Mouse (Mus musculus) cerebellum, postnatal 36 days (tissue): ENCODE measurements around the gene Klhdc4.

Source experiments
- DNase-seq, 2 experiments: peaks; one replicate each; pipeline ENCODE4 v3.0.0; 2021 to 2022; ENCODE audit warnings: mixed read lengths in 2 of 2

The Klhdc4 gene

DNA sequence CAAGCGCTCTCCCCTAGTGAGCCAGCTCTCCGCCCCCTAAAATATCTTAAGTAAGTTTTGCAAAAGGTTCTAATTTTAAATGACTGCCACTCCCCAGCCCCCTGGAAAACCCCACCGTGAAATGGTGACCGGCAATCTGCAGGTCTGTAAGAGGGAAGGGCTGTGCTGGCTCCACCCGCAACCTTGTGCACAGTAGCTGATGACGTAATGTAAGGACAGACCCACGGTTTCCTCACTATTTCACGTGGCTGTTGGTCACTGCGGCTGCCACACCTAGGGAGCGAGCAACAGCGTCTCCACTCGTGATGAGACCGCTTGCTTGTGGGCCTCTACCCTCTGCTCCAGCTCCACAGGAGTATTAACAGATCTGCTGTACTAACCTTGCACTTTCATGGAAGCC, 23.2 kb downstream of the Klhdc4 start:
- no peak for DNase-seq

DNA sequence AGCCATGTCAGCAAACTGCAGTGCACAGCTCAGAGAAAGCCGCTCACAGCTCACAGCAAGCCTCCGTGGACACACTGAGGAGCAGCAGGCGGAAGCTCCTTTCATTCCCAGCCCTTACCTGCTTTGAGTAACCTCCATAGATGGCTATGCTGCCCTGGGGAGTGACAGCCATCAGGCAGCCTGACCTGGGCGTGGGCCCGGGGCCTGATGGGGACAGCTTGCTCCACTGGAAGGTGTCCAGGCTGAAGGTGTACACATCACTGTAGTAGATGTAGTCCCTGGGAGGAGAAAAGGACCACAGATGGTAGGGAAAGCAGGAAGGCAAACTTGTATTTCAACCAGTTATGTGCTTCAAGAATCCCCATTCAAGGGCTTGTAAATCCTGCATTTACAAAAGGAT, 24.5 kb downstream of the Klhdc4 start:
- peak in 1 of 2 experiments; percentile 42 for DNase-seq

DNA sequence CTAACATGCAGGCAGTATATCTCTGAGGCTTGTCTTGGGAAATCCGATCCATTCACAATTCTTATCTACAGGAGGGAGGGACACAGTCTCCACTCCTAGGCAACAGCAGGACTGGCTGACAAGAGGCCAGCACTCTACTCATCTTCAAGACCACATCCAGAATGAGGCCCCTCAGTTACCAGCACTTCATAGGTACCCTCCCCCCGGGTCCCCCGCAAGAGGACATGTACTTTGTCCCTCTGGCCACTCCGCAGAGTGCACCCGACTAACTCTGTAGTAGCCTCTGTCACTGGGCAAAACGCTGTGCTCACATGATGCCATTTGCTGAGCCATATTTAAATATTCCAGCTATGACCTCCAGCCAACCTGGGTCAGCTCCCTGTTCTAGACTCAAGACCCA, 31.0 kb downstream of the Klhdc4 start:
- no peak for DNase-seq

DNA sequence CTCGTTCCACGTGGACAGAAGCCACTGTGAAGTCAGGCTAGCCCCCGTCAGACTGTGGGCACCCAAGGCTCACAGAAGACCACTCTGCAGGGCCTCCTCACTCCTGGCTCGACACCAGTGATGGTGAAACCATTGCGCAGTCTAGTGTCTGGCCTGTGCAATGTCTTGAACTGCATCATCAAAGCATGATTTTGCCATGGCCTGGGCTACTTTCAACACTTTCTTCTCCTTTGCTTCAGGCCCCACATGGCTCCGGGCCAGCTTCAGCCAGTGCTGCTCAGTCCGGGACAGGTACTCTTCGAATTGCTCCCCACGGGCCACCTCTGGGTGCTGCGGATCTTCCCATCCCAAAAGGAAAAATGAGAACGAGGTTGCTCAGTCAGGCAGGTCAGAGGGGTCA, 33.0 kb downstream of the Klhdc4 start:
- DNase-seq: no peak

DNA sequence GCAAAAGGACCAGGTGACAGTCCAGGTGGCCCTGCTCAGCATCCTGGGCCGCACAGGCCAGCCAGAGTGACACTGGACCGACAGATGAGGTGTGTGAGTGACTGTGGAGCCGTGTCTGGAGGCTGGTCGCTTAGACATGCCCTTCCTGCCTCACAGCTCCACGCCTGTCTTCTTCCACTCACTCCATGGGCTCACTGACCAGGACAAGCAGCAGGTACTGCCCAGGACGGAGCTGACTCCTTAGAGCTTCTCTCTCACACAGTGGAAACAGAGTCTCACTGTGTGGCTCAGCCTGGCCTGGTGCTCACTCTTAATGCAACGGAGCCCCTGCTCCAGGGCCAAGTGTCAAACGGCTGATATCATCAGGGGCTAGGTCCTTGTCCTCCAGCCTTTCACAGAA, 33.9 kb downstream of the Klhdc4 start:
- DNase-seq: peak in 1 of 2 experiments; percentile 45

DNA sequence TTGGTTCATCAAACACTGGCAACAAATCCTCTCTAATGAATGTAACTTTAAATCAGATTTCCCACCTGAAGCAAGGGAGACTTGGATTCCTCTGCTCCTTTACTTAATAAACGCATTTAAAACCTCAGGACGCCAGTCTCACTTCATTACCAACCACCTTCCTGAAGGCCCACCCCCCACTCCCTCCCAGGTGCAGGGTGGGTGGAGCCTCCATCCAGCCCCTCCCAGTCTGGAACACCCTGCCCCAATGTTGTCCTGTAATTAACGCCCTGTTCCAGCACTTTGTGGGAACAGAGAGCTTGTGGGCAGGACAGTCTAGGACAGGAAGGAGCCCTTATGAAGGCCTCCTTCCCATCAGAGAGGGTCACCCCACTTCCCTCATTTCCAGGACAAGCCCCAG, 35.2 kb downstream of the Klhdc4 start:
- no peak for DNase-seq

DNA sequence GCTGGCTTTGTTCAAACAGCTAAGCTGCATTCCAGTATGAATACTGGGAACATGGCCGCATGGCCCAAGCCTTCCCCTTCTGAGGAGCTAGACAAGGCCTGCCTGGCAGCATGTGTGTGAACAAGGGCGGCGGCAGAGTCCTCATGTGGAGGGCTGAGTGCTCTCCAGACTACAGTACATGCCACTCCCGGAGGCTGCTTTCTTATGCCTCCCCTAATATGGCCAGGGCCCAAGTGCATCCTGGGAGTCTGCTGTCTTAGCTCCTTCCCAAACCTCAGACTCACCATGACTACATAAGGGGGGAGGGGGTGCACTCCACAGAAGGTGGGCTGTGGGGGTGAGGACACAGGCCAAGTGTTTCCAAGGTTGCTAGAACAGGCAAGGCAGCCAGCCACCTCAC, 36.7 kb downstream of the Klhdc4 start:
- DNase-seq: no peak

DNA sequence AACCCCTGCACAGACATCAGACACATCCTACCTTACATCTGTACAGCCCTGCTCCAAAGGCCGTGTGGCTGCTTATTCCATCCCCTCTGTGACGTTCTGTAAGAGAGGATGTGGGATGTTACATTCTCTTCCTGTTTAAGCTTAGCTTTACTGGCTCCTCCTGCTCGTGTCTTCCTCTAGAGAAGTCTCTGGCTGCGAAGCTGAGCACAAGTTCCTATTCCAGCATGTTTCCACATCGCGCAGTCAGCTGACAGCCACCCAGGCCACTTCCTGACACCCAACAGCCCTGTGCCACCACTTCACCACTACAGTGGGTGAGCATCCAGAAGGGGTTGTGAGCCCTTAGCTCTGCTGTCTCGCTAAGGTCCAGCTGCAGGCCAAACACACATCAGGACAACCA, 37.2 kb downstream of the Klhdc4 start:
- no peak for DNase-seq

DNA sequence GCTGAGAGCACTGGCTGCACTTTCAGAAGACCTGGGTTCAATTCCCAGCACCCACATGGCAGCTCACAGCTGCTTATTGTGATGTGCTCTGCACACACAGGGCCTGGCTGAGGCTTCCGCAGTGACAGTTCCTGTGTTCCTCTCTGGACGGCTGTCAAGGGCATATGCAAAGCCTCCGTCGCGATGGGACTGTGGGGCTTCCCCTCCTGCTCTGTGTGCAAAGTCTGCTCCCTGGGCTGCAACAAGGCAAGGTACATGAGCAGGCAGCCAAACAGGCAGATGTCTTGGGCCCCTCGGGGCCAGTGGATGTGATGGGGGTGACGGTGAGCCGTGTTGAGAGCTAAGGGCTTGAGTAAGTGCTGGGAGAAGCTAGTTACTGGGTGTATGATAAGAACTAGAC, 40.6 kb downstream of the Klhdc4 start:
- no peak for DNase-seq

DNA sequence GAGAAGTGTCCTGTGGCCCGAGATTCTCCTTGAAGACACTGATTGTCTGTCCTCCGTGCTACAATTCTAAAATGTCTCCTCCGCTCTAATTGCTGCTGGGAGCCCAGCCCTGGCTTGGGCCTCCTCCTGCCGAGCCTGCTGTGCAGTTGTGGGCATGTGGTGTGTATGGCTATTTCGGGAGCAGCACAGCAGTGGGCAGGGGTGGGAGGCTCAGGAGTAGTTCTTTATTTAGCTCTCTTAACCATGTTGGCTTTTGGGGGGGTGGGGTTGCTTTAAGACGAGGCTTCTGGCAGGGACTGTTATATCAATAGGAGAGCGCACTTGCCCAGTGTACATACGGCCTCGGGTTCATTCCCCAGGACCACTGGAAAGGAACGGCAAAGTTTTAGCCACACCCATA, 42.8 kb downstream of the Klhdc4 start:
- DNase-seq: no peak

DNA sequence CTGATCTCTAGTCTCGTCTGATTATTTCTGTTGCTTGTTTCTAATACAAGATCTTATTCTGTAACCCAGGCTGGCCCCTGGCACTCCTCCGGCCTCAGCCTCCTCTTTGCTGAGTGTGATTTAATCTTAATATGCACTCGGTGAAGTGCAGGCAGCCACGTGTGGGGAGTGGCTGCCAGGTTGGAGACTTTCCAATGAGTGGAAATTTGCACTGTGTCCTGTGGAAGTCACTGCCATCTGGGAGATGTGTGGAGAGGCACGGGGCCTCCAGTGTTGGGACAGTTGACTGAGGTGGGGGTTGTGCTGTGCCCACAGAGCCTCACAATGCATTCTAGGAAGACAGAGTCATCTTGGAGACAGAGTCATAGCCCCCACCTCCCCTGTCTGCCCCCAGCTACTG, 46.9 kb downstream of the Klhdc4 start:
- peak; percentile 52 to 55 for DNase-seq

DNA sequence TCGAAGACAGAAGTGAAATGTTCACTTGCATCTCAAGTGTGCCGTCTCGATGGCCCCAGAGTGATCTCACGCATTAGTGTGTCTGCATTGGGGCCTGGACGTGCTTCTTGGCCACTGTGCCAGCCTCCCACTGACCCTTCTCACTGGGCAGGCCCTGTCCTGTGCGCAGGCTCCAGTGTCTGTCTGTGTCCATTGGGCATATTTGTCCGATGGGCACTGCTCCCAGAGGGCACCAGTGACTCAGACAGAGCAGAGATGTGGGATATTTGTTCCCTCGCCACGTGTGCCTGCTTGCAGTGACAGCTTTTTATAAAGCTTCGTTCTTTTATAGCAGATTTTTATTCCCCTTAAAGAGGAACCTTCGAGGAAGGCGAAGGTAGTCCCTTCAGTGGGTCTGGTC, 55.5 kb downstream of the Klhdc4 start:
- no peak for DNase-seq

DNA sequence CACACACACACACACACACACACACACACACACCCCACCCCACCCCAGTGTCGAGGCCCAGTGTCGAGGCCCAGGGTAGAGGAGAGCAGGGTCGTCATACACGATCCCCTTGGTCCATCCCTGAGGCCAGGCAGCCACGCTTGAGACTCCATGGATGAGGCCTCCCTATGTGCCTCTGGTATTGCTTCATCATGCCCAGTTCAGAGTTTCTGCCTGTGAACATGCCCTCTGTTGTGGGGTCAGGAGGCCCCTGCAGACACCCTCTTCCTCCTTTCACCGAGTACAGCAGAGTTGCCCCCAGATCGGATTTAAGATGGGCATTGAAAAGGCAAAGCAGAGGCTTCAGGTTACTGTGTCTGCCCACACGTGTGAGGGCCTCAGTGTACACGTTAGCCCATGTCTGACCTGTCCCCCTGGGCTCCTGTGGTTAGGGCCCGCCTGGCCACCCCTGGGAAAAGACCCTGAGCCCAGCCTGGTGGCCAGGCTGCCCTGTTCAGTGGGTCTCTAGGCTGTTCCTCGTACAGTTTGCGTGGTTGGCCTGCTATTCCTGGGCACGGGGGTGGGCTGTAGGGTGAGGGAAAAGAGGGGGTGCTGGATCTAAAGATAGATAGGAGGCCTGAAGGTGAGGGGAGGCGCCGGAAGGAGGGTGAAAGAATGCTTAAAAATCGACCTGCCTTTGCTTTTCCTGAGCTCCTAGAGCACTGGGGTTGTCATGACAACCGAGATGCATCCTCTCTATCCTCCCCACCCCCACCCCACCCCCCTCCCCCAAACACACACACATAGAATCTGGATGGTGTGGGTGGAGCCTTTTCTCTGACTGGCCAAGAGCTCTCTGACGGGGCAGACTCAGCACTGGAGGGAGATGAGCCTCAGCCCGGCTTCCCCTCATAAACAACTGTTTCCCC, 58.3 kb downstream of the Klhdc4 start:
- DNase-seq: no peak

DNA sequence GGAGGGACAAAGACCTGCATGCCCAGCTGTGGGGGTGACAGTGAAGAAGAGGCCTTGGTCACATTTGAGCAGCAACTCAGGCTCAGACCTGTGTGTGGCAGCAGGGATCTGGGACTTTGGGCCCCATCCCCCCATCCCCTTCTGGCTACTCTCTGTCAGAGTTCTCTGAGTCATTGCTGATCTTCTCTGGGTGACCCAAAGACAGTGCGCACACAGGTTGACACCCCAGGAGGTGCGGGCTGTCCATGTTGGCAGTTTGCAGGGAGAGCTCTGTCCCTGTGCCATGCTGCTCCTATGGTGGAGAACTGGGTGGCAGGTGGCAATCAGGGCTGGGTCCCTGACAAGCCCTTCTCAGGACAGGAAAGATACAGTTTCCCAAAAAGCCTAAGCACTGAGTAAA, 59.7 kb downstream of the Klhdc4 start:
- DNase-seq: peak; percentile 67 to 72

DNA sequence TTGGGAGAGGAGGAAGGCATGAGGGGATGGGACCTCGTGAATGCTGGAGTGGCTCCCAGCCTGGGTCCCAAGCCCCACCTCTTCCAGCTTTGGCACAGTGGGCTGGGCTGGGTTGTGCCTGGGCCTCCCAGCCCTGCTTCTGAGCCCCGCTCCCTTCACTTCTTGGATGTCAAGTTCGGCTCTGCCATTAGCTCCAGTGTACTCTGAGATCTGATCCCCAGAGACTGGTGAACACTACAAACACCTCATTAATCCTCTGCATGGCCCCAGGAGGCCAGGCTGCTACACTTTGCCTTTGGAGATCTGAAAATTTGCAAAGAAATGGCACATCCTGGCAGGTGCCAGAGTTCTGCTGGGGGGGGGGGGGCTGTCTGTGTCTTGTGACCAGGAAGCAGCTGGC, 60.3 kb downstream of the Klhdc4 start:
- no peak for DNase-seq

DNA sequence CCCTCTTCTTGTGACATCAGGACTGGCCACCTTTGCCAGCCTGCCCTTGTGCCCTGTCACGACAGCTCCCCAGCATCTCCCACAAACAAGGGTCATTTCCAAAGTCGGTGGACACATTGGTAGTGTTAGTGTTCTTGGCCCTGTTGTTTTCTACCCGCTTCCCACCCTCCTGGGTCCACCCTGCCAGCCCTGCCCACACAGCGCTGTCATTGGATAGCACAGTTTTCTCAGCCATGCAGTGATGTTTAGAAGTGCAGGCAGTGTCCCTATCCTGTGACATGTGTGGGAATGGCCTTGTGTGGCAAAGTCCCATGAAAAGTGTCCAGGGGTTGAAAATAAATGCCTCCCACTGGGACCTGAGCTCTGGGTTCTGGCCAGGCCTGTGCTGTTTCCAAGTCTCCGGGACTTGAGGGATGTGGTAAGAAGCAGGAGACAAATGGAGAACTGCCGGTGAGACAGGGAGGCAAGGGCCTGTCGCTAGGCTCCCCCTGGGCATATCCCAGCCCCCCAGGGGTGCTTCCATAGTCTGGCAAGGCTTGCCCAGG, 63.7 kb downstream of the Klhdc4 start:
- no peak for DNase-seq

DNA sequence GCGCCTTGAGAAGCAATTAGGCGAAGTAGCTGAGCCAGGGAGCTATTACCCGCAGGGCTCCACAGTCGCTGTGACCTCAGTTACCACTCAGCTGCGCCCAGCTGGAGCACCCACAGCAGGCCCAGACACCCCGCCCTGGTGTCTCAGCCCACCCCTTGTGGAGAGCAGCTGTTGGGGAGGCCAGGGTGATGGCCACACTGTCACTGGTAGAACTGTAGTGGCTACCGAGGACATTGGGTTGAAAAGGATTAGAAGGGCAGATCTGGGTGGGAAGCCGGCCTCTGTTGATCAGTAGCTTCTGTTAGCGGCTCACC, 65.7 kb downstream of the Klhdc4 start:
- DNase-seq: no peak

DNA sequence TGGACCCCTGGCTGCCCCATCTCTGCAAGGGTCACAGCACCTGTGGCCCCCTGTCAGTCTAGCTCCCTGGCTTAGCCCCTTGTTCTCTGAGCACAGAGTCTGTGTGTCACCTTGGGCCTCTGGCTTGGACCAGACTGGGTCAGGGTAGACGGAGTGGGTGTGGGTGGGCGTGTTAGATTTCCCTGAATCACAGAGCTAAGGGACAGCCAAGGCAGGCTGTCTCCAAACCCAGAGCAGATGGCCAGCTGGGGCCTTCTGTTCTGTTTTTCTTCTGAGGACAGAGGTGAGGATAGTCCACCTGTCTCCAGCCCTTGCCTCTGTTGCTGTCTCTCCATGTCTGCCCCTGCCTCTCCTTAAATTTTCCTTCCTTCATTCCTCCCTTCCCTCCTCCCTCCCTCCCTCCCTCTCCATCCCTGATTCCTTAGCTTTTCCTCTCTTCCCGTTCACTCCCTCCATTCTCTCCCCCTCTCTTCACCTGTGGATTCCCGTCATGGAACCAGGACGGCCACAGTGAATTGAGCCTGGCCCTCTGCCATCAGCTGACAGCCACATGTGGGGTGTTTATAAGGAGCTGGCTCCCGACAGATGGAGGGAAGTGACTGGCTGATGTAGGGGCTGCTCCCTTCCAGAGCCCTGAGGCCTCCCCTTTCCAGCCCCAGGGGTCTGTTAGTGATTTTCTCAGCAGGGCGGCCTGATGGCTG, 66.2 kb downstream of the Klhdc4 start:
- DNase-seq: no peak

DNA sequence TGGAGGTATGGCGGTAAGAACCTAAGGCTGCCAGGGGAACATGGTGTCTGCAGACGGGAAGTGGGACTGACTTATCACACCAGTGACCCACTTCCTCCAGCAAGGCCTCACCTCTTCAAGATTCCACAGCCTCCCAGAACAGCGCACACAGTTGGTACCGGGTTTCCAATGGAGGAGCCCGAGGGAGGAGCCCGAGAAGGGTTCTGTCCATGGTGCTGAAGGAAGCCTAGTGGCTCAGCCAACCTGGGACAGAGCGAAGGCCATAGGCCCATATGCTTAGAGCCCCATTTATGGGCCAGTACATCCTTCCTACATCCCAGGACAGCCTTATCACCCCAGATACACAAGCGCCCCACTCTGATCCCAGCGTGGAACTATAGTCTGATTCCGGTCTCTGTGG, 67.9 kb downstream of the Klhdc4 start:
- no peak for DNase-seq

DNA sequence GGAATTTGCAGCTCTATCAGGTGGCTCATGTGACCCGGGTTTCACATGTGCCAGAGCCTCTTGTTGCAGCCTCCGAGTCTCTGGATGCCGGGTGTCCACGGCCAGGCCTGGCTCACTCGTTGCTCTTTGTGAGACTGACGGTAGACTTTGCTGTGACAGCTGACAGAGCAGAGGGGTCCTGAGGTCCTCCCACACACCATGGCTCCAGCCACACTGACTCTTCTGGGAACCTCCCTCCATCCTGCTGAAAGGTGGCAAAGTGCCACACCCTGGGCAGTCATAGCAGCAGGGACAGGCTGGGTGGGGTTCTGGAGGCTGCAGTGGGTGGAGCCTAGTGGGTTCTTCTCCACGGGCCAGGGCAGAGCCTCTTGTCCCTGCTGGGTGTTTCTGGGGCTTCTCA, 68.9 kb downstream of the Klhdc4 start:
- DNase-seq: peak; percentile 53 to 66

DNA sequence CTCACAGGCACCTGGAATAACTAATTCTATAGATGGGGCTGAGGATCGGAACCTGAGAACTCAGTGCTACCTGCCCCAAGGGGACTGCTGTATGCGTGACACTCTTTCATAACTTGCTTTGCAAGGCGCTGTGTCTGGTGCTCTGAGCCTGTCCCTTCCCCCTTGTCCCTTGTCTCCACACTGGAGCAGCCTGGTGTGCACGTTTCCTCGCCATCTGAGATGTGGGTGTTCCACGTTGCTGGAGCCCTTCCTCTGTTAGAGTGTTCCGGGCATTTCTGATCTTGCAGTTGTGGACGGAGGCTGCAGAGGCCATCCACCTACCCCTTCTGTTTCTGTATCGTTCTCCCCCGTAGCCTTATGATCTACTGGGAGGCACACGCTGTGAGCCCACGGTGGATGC, 70.9 kb downstream of the Klhdc4 start:
- no peak for DNase-seq

DNA sequence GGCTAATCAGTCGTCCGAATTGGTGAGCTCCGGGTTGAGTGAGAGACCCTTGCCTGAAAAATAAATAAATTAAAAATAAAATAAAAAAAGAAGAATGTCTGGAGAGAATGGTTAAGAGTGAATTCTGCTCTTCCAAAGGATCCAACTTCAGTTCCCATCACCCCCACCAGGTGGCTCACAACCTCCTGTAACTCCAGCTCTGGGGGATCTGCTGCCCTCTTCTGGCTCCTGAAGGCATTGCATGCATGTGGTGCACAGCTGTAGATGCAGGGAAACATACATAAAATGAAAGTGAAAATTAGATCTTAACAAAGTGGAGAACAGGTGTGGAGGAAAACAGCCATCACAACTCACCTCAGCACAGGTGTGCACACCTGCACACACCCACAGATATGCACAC, 78.0 kb downstream of the Klhdc4 start:
- DNase-seq: peak; percentile 68 to 72

DNA sequence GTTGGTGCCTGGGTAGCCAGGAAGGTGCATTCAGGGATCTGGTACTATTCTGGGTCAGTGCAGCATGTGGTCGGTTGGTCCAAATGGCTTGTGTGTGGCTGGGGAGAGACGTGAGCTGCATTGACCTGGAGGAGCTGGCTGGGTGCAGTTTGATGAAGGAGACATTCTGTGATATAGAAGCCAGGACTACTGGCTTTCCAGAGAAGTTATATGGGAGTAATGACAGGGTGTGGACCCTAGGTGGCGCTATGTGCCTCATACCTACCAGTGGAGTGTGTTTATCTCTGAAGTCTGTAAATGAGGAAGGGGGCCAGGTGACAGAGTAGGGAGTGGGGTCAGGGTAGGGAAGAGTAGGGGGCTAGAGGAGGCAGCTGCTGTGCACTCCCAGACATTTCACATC, 78.9 kb downstream of the Klhdc4 start:
- peak; percentile 61 to 63 for DNase-seq

DNA sequence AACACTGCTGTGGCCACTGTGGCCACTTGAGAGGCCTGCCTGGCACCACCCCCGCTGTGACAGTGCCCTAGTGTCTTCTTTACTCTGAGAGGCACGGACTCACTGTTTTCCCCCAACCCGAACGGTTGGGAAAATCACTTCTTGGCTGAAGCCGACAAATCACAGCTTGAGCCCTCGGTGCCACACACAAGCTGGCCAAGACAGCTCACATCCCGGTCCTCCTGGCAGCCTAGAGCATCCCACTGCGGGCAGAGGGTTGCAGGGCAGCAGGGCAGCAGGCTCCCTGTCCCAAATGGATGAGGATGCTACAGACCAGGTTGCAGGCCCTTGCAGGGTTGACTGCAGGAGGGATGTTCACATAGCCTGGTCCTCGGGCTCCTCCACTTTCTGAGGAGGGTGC, 79.9 kb downstream of the Klhdc4 start:
- peak; percentile 84 to 86 for DNase-seq
